Mouse (Mus musculus): ENCODE measurements at regions not wholly inside any gene's neighbourhood (a gene's known extent, or its start where the extent isn't known, plus 50 kb on each side); places are given as distances from the start of the nearest gene placed in this dataset.

DNA sequence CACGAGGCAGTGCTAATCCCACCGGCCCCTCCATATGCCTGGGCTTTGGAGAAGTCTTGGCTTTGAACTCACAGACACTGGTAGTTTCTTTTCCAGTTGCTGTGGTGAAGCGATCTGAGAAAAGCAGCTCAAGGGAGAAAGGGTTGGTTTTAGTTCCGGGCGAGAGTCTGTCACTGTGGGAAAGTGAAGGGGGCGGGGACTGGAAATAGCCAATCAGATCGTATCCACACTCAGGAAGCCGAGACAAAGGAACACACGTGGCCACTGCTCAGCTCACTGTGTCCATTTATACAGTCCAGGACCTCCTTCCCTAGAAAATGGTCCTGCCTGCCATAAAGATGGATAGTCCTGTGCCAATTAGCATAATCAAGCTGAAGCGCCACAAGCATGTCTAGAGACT, 57.2 kb upstream of the Tgfbr2 start:
- TF ChIP-seq EP300 (optimal IDR thresholded peaks at IDR 0.05) (no peak), CTCF (IDR thresholded peaks at IDR 0.05; ENCODE audit: low read depth) (no peak)
